Mouse (Mus musculus) MEL (cell line): ENCODE measurements around the gene Cd151.

ENCODE experiments used
- BHLHE40 ChIP-seq: IDR thresholded peaks from 2 replicates; pipeline ENCODE4 v1.6.1; 2012; ENCODE audit warnings: low read depth, mild to moderate bottlenecking, inconsistent platforms, low read length, improper control_type of control experiment, borderline replicate concordance
- CTCF ChIP-seq, 3 experiments: IDR thresholded peaks in 2 of 3; conservative IDR thresholded peaks in 1 of 3; 2 replicates each; pipeline ENCODE4 v1.5.1; 2011 to 2012; ENCODE audit warnings: low read length in 3 of 3, low read depth in 2 of 3, mild to moderate bottlenecking in 2 of 3, improper control_type of control experiment in 1 of 3, inconsistent platforms in 1 of 3, mixed read lengths in 1 of 3, moderate library complexity in 1 of 3; ENCODE audit not compliant: control insufficient read depth in 1 of 3, insufficient read depth in 1 of 3, poor library complexity in 1 of 3, severe bottlenecking in 1 of 3
- E2F4 ChIP-seq: IDR thresholded peaks from 2 replicates; pipeline ENCODE4 v1.6.1; 2011; ENCODE audit warnings: low read depth, low read length, improper control_type of control experiment, borderline replicate concordance
- KAT2A ChIP-seq: conservative IDR thresholded peaks from 2 replicates; pipeline ENCODE4 v1.6.1; 2012; ENCODE audit warnings: low read depth, low read length, improper control_type of control experiment, inconsistent platforms
- MAX ChIP-seq: IDR thresholded peaks from 2 replicates; pipeline ENCODE4 v1.6.1; 2011; ENCODE audit warnings: low read length, improper control_type of control experiment
- POLR2A ChIP-seq, 2 experiments: IDR thresholded peaks; 2 replicates each; pipeline ENCODE4 v1.6.1; 2011 to 2012; ENCODE audit warnings: low read length in 2 of 2, mild to moderate bottlenecking in 2 of 2, control low read depth in 1 of 2, improper control_type of control experiment in 1 of 2, low read depth in 1 of 2, moderate library complexity in 1 of 2; ENCODE audit not compliant: control insufficient read depth in 1 of 2, insufficient read depth in 1 of 2, poor library complexity in 1 of 2
- RAD21 ChIP-seq: IDR thresholded peaks from 2 replicates; pipeline ENCODE4 v1.6.1; 2011; ENCODE audit warnings: mild to moderate bottlenecking, low read depth, low read length, improper control_type of control experiment
- TAL1 ChIP-seq: IDR thresholded peaks from 2 replicates; pipeline ENCODE4 v1.6.1; 2012; ENCODE audit warnings: mild to moderate bottlenecking, inconsistent platforms, low read length, moderate library complexity, mixed read lengths
- ZKSCAN1 ChIP-seq: IDR thresholded peaks from 2 replicates; pipeline ENCODE4 v1.6.1; 2012; ENCODE audit warnings: low read depth, mild to moderate bottlenecking, inconsistent platforms, low read length, improper control_type of control experiment, moderate library complexity
- ZMIZ1 ChIP-seq: IDR thresholded peaks from 2 replicates; pipeline ENCODE4 v1.6.1; 2012; ENCODE audit warnings: low read depth, mild to moderate bottlenecking, inconsistent platforms, low read length, improper control_type of control experiment, moderate library complexity
- ZNF384 ChIP-seq: IDR thresholded peaks from 2 replicates; pipeline ENCODE4 v1.6.1; 2012; ENCODE audit warnings: low read depth, mild to moderate bottlenecking, inconsistent platforms, low read length, improper control_type of control experiment

DNA sequence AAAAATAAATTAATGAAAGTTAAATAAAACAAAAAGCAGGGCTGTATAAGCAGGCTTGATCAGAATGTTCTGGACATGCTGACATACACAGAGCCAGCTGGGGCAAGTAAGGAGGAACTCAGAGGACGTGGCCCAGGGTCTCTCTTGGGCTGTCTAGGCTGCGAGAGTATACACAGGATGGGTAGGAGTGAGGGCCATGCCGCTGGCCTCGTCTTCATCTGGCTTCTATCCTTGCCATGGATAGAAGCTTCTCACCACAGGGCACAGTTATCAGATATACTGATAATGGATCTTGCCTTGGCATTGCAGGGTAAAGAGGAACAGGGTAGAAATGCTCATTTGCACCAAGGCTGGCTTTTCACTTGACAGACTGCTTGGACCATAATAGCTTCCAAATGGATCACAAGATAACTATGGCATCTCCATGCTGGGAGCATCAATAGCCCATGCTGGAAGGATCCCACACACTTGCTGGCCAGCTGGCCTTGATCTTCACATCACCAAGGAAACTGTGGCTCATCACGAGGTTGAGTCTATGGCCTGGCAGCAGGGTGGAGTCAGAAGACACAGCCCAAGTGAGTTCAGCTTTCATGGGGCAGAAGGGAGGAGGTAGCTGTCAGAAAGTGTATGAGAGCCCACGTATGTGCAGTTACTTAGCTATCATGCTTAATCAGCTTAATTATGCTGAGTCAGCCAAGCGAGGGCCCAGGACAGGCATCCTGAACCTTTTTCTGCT is 34.8 kb downstream of the Cd151 start:
- TF ChIP-seq MAX (no peak), KAT2A (no peak), CTCF (IDR thresholded peaks at IDR 0.05 in 2 of 3, conservative IDR thresholded peaks at IDR 0.05 in 1 of 3; ENCODE audit: control insufficient read depth in 1 of 3, insufficient read depth in 1 of 3, low read depth in 2 of 3, low read length in 3 of 3, poor library complexity in 1 of 3, severe bottlenecking in 1 of 3) (no peak), ZNF384 (no peak), POLR2A (IDR thresholded peaks at IDR 0.05; ENCODE audit: control insufficient read depth in 1 of 2, insufficient read depth in 1 of 2, low read depth in 1 of 2, low read length in 2 of 2, poor library complexity in 1 of 2) (no peak), ZMIZ1 (no peak), TAL1 (no peak), ZKSCAN1 (no peak), RAD21 (no peak), E2F4 (no peak), BHLHE40 (no peak)
